Mouse (Mus musculus) neutrophil, adult 65 days (primary cell): Measurements from ENCODE around the gene Svs4. TPM values are rescaled to one million over a fixed set of nuclear protein-coding genes. Genes with fewer than 3 reads are reported as not detected.

Experiments used
- total RNA-seq: library from RNA; stranded (reverse); gene quantifications from 2 replicates; pipeline ENCODE4 v1.2.4, GENCODE M21; 2023

Gene Svs4
- total RNA-seq = not detected in 2 replicates

GRCm38 (mm10) chr2:164278359-164278758 is at the start of gene Svs4:
Svs4 (minus strand) TSS chr2:164278459.

GRCm38 (mm10) chr2:164316451-164316850 is 38.2 kb upstream of the Svs4 start, which contains the start of gene Svs6:
Svs6 (plus strand) TSS chr2:164316751.

GRCm38 (mm10) chr2:164288968-164289367 is 10.7 kb upstream of the Svs4 start, which contains the start of gene Svs3a:
Svs3a (plus strand) TSS chr2:164289268.

GRCm38 (mm10) chr2:164256540-164256939 is 21.7 kb downstream of the Svs4 start, which contains the start of gene Svs3b:
Svs3b (minus strand) TSS chr2:164256640.

GRCm38 (mm10) chr2:164238366-164238765 is 39.9 kb downstream of the Svs4 start, which contains the start of gene Svs2:
Svs2 (minus strand) TSS chr2:164238466.

Other genes with a start within 250 kb of the Svs4 start
- gene Stk4, start 208.1 kb downstream of the Svs4 start, total RNA-seq = 146 and 165 TPM in 2 replicates
- 38.4 and 51.3 TPM in 2 replicates for gene Tomm34, start 207.3 kb downstream of the Svs4 start, total RNA-seq
- gene Kcns1, start 107.3 kb downstream of the Svs4 start, total RNA-seq = not detected in 2 replicates
- gene Wfdc5, start 95.7 kb downstream of the Svs4 start, total RNA-seq = not detected in 2 replicates
- not detected in 2 replicates for gene Wfdc12, start 87.9 kb downstream of the Svs4 start, total RNA-seq
- not detected in 2 replicates for gene Wfdc15a, start 78.3 kb downstream of the Svs4 start, total RNA-seq
- not detected in 2 replicates for gene Wfdc15b, start 56.8 kb downstream of the Svs4 start, total RNA-seq
- not detected in 2 replicates for gene Svs2, start 40.0 kb downstream of the Svs4 start, total RNA-seq
- gene Svs3b, start 21.8 kb downstream of the Svs4 start, total RNA-seq = not detected in 2 replicates
- gene Svs3a, start 10.8 kb upstream of the Svs4 start, total RNA-seq = not detected in 2 replicates
- gene Svs6, start 38.3 kb upstream of the Svs4 start, total RNA-seq = not detected in 2 replicates
- not detected in 2 replicates for gene Svs5, start 54.3 kb upstream of the Svs4 start, total RNA-seq
- gene Slpi, start 110.6 kb upstream of the Svs4 start, total RNA-seq = 705 and 906 TPM in 2 replicates
- gene Rbpjl, start 124.7 kb upstream of the Svs4 start, total RNA-seq = not detected in 2 replicates
- not detected in 2 replicates for gene Matn4, start 126.7 kb upstream of the Svs4 start, total RNA-seq
- 1.4 and 5.3 TPM in 2 replicates for gene Sdc4, start 165.4 kb upstream of the Svs4 start, total RNA-seq
- 32.7 and 33.5 TPM in 2 replicates for gene Sys1, start 178.5 kb upstream of the Svs4 start, total RNA-seq
- 0.63 TPM in 1 of 2 replicates, not detected in the other for gene Gm20458, start 182.5 kb upstream of the Svs4 start, total RNA-seq
- not detected in 2 replicates for gene Trp53tg5, start 195.3 kb upstream of the Svs4 start, total RNA-seq
- 2.1 and 3.2 TPM in 2 replicates for gene Dbndd2, start 207.6 kb upstream of the Svs4 start, total RNA-seq
- gene Pigt, start 219.1 kb upstream of the Svs4 start, total RNA-seq = 42.1 and 46.4 TPM in 2 replicates